Mouse (Mus musculus) cerebellum, adult 8-10 months (tissue): Measurements from ENCODE around the gene Dnajb4.

Experiments
- DNase-seq: peaks from one replicate; pipeline ENCODE4 v3.0.0; 2022

Gene Dnajb4

GRCm38 (mm10) chr3:152171236-152171635 lies 38.9 kb downstream of the Dnajb4 start:
- no peak for DNase-seq

GRCm38 (mm10) chr3:152170407-152170806 lies 39.7 kb downstream of the Dnajb4 start:
- DNase-seq = no peak

DNA sequence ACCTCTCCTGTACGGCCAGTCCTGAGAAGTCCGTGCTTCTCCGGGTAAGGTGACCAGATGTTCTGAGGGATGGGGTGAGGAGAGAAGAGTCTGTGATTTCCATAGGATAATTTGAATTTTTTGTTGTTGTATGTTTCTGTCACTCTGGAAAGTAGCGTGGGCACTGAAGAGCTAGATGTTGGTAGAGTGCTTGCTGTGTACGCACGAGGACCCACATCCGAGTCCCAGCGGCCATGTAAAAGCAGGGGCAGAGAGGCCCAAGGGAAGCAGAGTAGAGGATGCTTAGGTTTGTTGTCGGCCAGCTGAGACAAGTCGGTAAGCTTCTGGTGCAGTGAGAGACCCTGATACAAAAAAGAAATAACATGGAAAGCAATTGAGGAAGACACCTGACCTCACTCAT lies 42.1 kb downstream of the Dnajb4 start:
- DNase-seq = no peak

- peak; percentile 15 for DNase-seq
These were observed 43.2 kb downstream of the Dnajb4 start for GRCm38 (mm10) chr3:152166699-152167451.

- DNase-seq = no peak
These were observed 44.0 kb downstream of the Dnajb4 start, which contains the start of gene Gipc2 for GRCm38 (mm10) chr3:152166099-152166423. TSS of gene Gipc2 (minus strand) at chr3:152166230.

- DNase-seq = peak; percentile 49
These were observed 44.6 kb downstream of the Dnajb4 start for GRCm38 (mm10) chr3:152165351-152166098.

GRCm38 (mm10) chr3:152165014-152165350 lies 45.1 kb downstream of the Dnajb4 start:
- DNase-seq = no peak

- DNase-seq = no peak
These were observed 46.8 kb downstream of the Dnajb4 start for GRCm38 (mm10) chr3:152163320-152163719.

- DNase-seq = no peak
These were observed 49.5 kb downstream of the Dnajb4 start for GRCm38 (mm10) chr3:152160607-152161006.

DNA sequence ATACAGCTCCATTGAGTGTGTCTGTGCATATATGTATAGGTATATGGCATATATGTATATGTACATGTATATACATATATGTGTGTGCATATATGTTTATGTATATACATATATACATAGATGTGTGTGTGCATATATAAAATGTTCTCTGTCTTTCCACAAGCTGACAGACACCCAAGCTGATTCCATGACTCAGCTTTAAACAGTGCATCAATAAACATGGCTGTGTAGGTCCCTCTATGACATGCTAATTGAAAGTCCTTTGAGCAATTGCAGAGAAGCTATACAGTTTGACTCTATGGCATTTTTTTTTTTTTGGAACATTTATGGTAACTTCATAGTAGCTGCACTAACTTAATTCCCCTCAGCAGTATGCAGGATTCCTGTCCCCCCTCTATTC lies 50.8 kb downstream of the Dnajb4 start:
- no peak for DNase-seq

GRCm38 (mm10) chr3:152158344-152159291 lies 51.5 kb downstream of the Dnajb4 start:
- DNase-seq = no peak

DNA sequence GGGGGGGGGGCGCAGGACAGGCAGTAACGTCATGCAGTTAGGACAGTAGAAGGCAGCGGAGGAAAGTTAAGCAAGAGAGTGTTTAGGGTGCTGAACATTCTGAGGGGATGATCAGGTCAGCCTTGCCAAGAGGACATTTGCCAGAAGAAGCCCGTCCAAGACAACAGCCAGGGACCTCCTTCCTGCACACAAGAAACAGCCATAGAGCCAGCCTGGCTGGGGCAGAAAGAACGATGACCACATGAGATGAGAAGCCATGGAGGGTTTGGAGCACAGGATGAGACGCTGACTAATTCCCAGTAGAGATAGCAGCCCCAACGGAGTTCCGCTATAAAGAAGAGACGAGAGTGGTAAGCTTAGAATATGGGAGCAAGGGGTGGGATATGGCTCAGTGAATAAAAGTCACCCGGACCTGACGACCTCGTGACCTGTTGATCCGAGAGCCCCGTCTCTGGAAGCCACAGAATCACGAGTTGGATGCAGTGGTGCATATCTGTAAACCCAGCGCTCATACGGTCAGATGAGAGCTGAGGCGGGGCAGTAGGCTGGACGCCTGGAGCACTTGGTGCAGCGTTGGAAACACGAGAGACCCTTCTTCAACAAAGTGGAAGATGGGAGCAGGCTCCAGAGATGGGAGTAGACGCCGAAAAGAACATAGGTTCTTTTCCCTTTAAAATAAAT lies 53.1 kb downstream of the Dnajb4 start:
- no peak for DNase-seq

- DNase-seq = no peak
These were observed 54.7 kb downstream of the Dnajb4 start for GRCm38 (mm10) chr3:152155296-152155948.

GRCm38 (mm10) chr3:152154095-152154494 lies 56.0 kb downstream of the Dnajb4 start:
- DNase-seq = no peak

- no peak for DNase-seq
These were observed 57.0 kb downstream of the Dnajb4 start for GRCm38 (mm10) chr3:152153152-152153551.

DNA sequence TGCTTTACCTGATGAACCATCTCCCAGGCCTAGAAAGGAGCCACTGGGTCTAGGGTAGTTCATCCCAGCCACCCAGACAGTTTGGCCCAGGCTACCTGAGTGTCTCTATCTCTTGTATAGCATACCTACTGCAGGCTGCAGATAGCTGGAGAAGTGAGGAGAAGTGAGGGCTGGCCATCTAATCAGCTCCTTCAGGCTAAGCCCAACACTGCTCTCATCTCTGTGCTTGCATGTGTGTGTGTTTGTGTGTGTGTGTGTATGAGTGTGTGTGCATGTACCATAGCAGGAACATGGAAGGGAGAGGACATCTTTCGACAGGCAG lies 57.7 kb downstream of the Dnajb4 start:
- DNase-seq = no peak

GRCm38 (mm10) chr3:152151725-152152482 lies 58.2 kb downstream of the Dnajb4 start:
- DNase-seq = no peak

DNA sequence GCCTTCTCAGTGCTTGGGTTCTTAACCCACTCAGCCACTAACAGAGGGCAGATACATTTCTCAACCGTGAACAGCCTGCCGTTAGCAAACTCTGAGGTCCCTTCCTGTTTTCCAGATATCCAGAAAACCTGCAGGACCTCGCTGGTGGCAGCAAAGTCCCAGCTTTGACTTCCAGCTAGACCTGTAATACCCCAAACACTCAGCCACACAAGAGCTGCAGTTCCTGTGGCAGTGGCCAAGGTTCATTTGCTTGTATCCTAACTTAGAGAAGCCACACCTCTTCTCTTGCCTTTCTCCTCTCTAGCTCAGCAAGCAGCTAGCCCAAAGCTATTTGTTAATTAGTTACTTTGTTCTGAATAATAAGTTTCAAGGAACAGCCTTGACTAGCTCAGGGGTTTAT lies 60.2 kb downstream of the Dnajb4 start:
- no peak for DNase-seq

GRCm38 (mm10) chr3:152149449-152149848 lies 60.7 kb downstream of the Dnajb4 start:
- DNase-seq = no peak

DNA sequence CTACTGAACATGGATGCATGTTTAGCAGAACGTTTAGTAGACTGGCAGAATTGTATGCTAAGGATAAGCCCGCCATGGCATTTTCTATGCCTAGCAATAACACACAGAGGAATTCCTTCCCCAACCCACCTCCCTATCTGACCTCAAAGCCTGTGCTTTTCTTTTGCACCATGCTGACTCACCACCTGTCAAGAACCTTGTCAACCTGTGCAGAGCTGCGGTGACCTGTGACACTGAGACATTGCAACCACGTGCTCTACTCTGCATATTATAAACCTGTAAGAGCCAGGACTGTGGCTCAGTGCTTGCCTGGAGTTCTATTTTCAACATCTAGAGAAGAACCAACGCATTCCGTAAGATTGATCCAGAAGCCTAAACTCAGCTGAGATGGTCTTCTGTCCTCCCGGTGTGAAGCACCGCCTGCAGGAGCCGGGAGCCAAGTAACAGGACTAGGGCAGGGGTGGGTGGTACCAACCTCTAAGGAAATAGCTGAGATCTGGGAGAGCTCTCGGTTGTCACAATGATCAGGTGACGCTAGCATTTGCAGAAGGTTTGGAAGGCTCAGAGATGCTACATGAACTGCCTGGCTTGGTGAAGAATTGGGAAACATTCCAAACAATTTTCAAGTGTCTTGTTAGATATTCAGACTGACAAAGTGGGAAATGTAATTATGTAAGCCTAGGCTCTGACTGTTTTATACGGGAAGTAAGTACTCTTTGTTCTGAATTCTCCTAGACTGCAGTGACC lies 62.8 kb downstream of the Dnajb4 start:
- DNase-seq = peak; percentile 21

DNA sequence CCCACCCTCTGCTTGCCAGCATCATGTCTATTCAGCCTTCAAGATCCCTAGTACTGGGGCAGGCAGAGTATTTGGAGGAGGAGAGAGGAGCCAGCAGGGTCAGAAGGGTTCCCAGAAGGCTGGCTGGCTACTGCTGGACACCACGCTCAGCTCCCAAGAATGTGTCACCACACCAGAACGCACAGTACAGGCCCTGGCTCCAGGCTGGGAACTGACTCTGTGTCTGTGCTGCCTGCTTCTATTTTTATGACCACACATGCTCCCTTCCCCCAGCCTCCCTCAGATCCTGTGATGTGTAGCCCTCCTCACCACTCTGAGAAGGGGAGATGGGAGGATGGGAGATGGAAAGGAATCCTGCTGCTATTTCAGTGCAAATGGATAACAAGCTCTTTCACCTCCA lies 64.9 kb downstream of the Dnajb4 start:
- peak; percentile 37 for DNase-seq
